Mouse (Mus musculus) bone marrow macrophage, adult 2 months (primary cell): ENCODE data around the gene Hcar1.

ENCODE experiments used
- CTCF ChIP-seq: IDR thresholded peaks from 2 replicates; pipeline ENCODE4 v1.5.1; 2012; ENCODE audit warnings: low read depth, mild to moderate bottlenecking, low read length, moderate library complexity
- POLR2A ChIP-seq: IDR thresholded peaks from 2 replicates; pipeline ENCODE4 v1.6.1; 2012; ENCODE audit warnings: mild to moderate bottlenecking, low read depth, low read length, borderline replicate concordance

- no peak for TF ChIP-seq CTCF
- no peak for TF ChIP-seq POLR2A
Observed at GRCm38 (mm10) chr5:123869615-123870014, 10.2 kb downstream of the Hcar1 start.
